Mouse (Mus musculus) ovary, postnatal 14 days (tissue): ENCODE measurements around the gene Itpr3.

Source experiments
- DNase-seq: peaks from one replicate; pipeline ENCODE4 v3.0.0; 2022; ENCODE audit warnings: low spot score

Itpr3 gene

GRCm38 (mm10) chr17:27038335-27039050 lies 18.6 kb upstream of the Itpr3 start:
- no peak for DNase-seq

GRCm38 (mm10) chr17:27039432-27040102 lies 17.5 kb upstream of the Itpr3 start:
- DNase-seq, result no peak

GRCm38 (mm10) chr17:27040304-27041045 lies 16.6 kb upstream of the Itpr3 start:
- no peak for DNase-seq

GRCm38 (mm10) chr17:27041046-27041786 lies 15.9 kb upstream of the Itpr3 start:
- no peak for DNase-seq

GRCm38 (mm10) chr17:27041787-27042055 lies 15.4 kb upstream of the Itpr3 start:
- no peak for DNase-seq

- no peak for DNase-seq
Observed at GRCm38 (mm10) chr17:27042840-27043239, 14.3 kb upstream of the Itpr3 start.

GRCm38 (mm10) chr17:27045164-27045563 lies 11.9 kb upstream of the Itpr3 start:
- DNase-seq, result no peak

- DNase-seq, result no peak
Observed at GRCm38 (mm10) chr17:27047762-27048444, 9.2 kb upstream of the Itpr3 start.

- DNase-seq, result peak; percentile 35
Observed at GRCm38 (mm10) chr17:27048445-27049239, 8.5 kb upstream of the Itpr3 start.

GRCm38 (mm10) chr17:27050853-27051252 lies 6.3 kb upstream of the Itpr3 start:
- DNase-seq, result no peak

- no peak for DNase-seq
Observed at GRCm38 (mm10) chr17:27051514-27051913, 5.6 kb upstream of the Itpr3 start.

GRCm38 (mm10) chr17:27056170-27056569 lies 934 bp upstream of the Itpr3 start:
- no peak for DNase-seq

GRCm38 (mm10) chr17:27057517-27058055 lies 482 bp downstream of the Itpr3 start:
- DNase-seq, result no peak

- no peak for DNase-seq
Observed at GRCm38 (mm10) chr17:27060698-27061097, 3.6 kb downstream of the Itpr3 start.

GRCm38 (mm10) chr17:27061727-27062126 lies 4.6 kb downstream of the Itpr3 start:
- no peak for DNase-seq

GRCm38 (mm10) chr17:27062684-27063083 lies 5.6 kb downstream of the Itpr3 start:
- no peak for DNase-seq

- DNase-seq, result no peak
Observed at GRCm38 (mm10) chr17:27063717-27064116, 6.6 kb downstream of the Itpr3 start.

GRCm38 (mm10) chr17:27064195-27064594 lies 7.1 kb downstream of the Itpr3 start:
- no peak for DNase-seq

GRCm38 (mm10) chr17:27066065-27066464 lies 9.0 kb downstream of the Itpr3 start:
- DNase-seq, result no peak

GRCm38 (mm10) chr17:27069071-27069470 lies 12.0 kb downstream of the Itpr3 start:
- DNase-seq, result no peak

- DNase-seq, result no peak
Observed at GRCm38 (mm10) chr17:27070913-27071312, 13.8 kb downstream of the Itpr3 start.
